Mouse (Mus musculus) heart, adult 2 months (tissue): ENCODE measurements around the gene Zp2. TPM values are rescaled to one million over a fixed set of nuclear protein-coding genes. Genes with fewer than 3 reads are reported as not detected.

Source experiments
- DNase-seq, 2 experiments: peaks; one replicate each; pipeline ENCODE4 v3.0.0; 2021
- H3K27ac ChIP-seq: fragments of 200-600 bp; 2 replicates; pipeline ENCODE4 v1.8.1; 2022
- H3K27me3 ChIP-seq: fragments of 200-500 bp; 2 replicates; pipeline ENCODE4 v1.6.1; 2012; ENCODE audit warnings: mild to moderate bottlenecking, low read length, inconsistent platforms, mixed read lengths; ENCODE audit not compliant: control insufficient read depth, insufficient read depth
- H3K36me3 ChIP-seq: fragments of 200-500 bp; 2 replicates; pipeline ENCODE4 v1.6.1; 2012; ENCODE audit warnings: low read length, inconsistent platforms; ENCODE audit not compliant: control insufficient read depth, insufficient read depth
- H3K4me1 ChIP-seq: fragments of 200-500 bp; 2 replicates; pipeline ENCODE4 v1.6.1; 2011; ENCODE audit warnings: low read length; ENCODE audit not compliant: control insufficient read depth, insufficient read depth
- H3K4me3 ChIP-seq: fragments of 200-600 bp; 2 replicates; pipeline ENCODE4 v1.8.1; 2022
- H3K79me2 ChIP-seq: fragments of 200-500 bp; replicated peaks from 2 replicates; pipeline ENCODE4 v1.6.1; 2012; ENCODE audit warnings: mild to moderate bottlenecking, inconsistent platforms, low read length, moderate library complexity, mixed read lengths; ENCODE audit not compliant: control insufficient read depth, insufficient read depth
- H3K9ac ChIP-seq: fragments of 200-500 bp; 2 replicates; pipeline ENCODE4 v1.6.1; 2012; ENCODE audit warnings: low read depth, mild to moderate bottlenecking, control low read depth, inconsistent platforms, low read length, mixed read lengths
- CTCF ChIP-seq: fragments of 200-600 bp; IDR thresholded peaks from 2 replicates; pipeline ENCODE4 v1.8.1; 2022; ENCODE audit warnings: antibody characterized with exemption, mild to moderate bottlenecking, moderate library complexity
- EP300 ChIP-seq: fragments of 200-500 bp; IDR thresholded peaks from 2 replicates; pipeline ENCODE4 v1.6.1; 2011; ENCODE audit warnings: low read depth, low read length, control low read depth; ENCODE audit not compliant: insufficient read depth
- POLR2A ChIP-seq: fragments of 200-500 bp; IDR thresholded peaks from 2 replicates; pipeline ENCODE4 v1.6.1; 2011; ENCODE audit warnings: mild to moderate bottlenecking, low read depth, low read length, control low read depth; ENCODE audit not compliant: insufficient read depth
- WGBS: fragments of 180-500 bp; shearing (Covaris S2); methylation state at CpG from one replicate; pipeline ENCODE4 v1.1.7; 2018; 5-methylcytosine and 5-hydroxymethylcytosine counted together
- intact Hi-C: fragments of 180-260 bp; cut with DNase I; formaldehyde crosslinking; loops from one replicate; pipeline ENCODE4 v1.15.1; 2025
- long read RNA-seq: library from polyadenylated mRNA; stranded (forward); transcript quantifications from one replicate; pipeline ENCODE4 v2.0.0, GENCODE M21; 2021
- polyA plus RNA-seq: library from polyadenylated mRNA; depleted of rRNA; stranded (reverse); fragments of >200 nt; gene quantifications from 2 replicates; pipeline ENCODE4 v1.2.3, GENCODE M21; 2012; rRNA removed
- total RNA-seq, 2 experiments: library from RNA; stranded (reverse); gene quantifications; 2 replicates each; pipeline ENCODE4 v1.2.3; 2021

The Zp2 gene
- total RNA-seq, result under 1 TPM; 0.29 to 0.41 TPM
- polyA plus RNA-seq, result 0.41 and 0.76 TPM in 2 replicates
- long read RNA-seq, result 0 reads

DNA sequence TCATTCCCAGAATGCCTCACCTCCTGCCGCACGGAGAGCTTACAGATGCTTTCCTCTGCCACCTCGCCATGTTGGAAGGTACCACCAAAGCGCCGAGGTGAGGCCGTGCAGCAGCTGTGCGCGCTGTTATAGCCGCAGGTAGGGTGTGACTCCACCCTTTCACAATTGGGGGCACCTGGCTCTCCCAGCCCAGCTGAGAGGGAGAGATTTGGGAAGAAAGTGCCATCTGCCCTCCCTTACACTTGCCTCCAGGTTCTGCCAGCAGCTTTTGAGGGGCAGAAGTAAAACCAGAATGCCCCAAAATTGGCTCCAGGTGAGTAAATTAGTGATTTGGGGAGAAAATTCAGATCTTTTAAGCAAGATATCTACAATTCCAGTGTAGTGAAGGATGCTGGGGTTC lies at the start of gene Zp2:
TSS of gene Zp2 (minus strand) at position 101 of the 400 bp plus-strand sequence.
- TF ChIP-seq POLR2A (no peak), EP300 (no peak), CTCF (no peak)
- no peak within 1 kb of the TSS for H3K9ac ChIP-seq
- H3K27me3 ChIP-seq, result no peaks in the 10 kb centered on the region
- H3K4me3 ChIP-seq, result no peak within 1 kb of the TSS
- intact Hi-C loops, result no loop called here
- H3K36me3 ChIP-seq, result no peaks in the 10 kb centered on the region; the same call in 1 of the 2 replicates
- H3K79me2 ChIP-seq, result no peaks in the 10 kb centered on the region
- no peaks in the 10 kb centered on the region; the same call in 1 of the 2 replicates for H3K4me1 ChIP-seq
- H3K27ac ChIP-seq, result no peak within 1 kb of the TSS
- WGBS, result 65% methylated on average over 9 of the region's 9 CpGs
- no peak for DNase-seq

DNA sequence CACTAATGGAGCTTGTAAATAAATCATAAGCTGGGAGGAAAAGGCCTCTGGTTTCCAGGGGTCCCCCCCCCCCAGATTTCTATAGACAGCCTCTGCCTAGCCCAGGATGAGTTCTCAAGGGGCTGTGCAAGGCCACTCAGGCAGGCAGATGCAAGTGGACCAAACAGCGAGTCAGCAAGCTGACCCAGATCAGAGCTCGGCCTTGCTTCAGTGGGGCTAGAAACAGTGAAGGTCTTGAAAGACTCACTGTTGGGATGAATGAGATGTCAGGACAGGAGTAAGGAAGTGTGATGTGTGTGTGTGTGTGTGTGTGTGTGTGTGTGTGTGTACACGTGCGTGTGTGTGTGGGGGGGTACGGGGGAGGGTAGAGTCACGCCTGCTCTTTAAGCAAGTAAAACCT lies 47.7 kb upstream of the Zp2 start:
- WGBS, result 86% methylated on average over 6 of the region's 6 CpGs

DNA sequence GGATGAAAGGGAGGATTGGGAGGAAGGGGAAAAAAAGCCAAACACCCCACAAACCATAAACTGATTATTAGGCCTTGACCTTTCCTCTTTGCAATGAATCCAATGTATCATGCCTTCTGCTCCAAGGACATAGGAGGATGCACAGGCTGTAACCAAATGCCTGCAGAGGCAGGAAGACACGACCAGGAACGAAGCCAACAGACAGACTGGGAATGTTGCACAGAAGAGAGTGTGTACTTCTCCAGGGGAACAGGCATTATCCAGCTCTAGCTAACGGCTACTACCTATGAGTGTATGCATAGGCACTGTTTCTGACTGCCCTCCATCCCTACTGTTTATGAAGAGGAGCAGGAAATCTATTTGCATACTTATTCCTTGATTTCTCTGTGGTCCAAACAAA lies 47.1 kb upstream of the Zp2 start:
- no peak for TF ChIP-seq CTCF
- TF ChIP-seq POLR2A, result no peak
- no peak for TF ChIP-seq EP300
- Histone ChIP-seq H3K4me1 (peaks cover 2% of the 10 kb centered on the region), H3K36me3 (no peaks in the 10 kb centered on the region), H3K4me3 (no peak overlapping the region), H3K79me2 (no peaks in the 10 kb centered on the region), H3K27ac (no peak overlapping the region), H3K27me3 (no peaks in the 10 kb centered on the region), H3K9ac (no peak overlapping the region)
- 32% methylated on average over 3 of the region's 3 CpGs for WGBS
- intact Hi-C loops, result no loop called here
- no peak for DNase-seq

More for the DNA sequence above, 47.7 kb upstream of the Zp2 start:
- Histone ChIP-seq H3K4me3 (no peak overlapping the region), H3K27me3 (no peaks in the 10 kb centered on the region), H3K4me1 (peaks cover 2% of the 10 kb centered on the region), H3K9ac (no peak overlapping the region), H3K36me3 (no peaks in the 10 kb centered on the region), H3K79me2 (no peaks in the 10 kb centered on the region), H3K27ac (no peak overlapping the region)
- no peak for DNase-seq
- TF ChIP-seq EP300 (no peak), CTCF (no peak), POLR2A (no peak)
- intact Hi-C loops, result no loop called here

DNA sequence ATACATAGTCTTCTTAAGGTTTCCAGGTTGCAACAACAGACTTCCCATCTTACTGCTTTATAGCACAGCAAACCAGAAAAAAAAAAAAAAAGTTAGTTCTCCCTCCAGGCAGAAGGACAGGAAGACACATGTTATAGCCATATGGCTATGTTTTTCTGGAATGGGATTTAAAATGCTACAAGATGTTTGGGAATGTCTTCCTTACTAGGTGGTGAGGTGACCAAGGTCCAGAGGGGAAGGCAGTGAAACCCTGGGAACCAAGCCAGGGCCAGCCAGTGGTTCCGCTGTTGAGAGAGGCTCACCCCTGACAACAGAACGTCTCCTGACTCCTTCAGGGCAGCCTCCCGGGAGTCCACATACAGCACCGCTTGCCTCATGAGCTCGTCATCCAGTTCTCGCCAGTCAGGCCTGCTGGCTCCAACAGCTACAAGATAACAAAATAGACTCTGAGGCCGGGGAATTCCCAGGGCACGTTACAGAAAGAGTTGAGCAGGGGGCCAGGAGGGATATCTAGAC lies 45.1 kb upstream of the Zp2 start:
- Histone ChIP-seq H3K36me3 (no peaks in the 10 kb centered on the region), H3K4me3 (no peak overlapping the region), H3K4me1 (peaks cover 2% of the 10 kb centered on the region), H3K27ac (no peak overlapping the region), H3K9ac (no peak overlapping the region), H3K79me2 (no peaks in the 10 kb centered on the region), H3K27me3 (no peaks in the 10 kb centered on the region)
- TF ChIP-seq POLR2A, result no peak
- 9% methylated on average over 8 of the region's 8 CpGs for WGBS
- intact Hi-C loops, result no loop called here
- DNase-seq, result no peak

DNA sequence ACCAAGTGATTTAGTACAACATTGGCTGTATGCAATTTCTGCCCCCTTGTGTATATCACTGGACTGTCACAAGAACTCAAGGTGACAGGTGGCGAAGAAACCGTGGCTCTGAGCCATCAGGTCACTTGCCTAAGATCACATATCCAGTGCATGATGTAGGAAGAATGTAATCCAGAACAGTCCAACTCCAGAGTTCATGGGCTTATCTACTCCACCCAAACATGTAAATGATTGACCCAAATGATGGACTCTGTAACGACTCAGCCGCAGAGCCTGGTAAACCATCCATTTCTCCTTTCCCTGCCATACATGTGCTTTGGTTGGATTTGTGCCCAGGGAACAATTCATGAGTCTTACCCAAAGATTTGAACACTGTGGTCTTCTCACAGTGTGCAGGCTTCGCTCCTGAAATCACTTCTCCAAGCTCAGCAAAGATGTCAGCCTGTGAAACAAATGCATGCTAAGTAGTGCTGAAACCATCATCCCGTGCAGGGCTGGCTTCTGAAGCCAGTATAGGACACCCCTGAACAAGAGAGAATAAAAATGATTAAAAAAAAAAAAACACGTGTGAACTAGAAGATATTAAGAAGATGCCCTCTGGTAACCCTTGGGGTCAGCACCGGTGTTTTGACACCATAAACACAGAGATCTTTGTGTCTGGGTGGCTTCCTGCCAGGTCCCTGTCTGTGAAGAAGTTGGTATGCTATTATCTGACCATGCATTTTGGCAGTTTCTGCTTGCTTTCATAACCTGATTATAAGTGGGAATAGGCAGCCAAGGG lies 44.5 kb upstream of the Zp2 start:
- 50% methylated on average over 8 of the region's 8 CpGs for WGBS
- Histone ChIP-seq H3K4me1 (peaks cover 2% of the 10 kb centered on the region), H3K9ac (no peak overlapping the region), H3K4me3 (no peak overlapping the region), H3K36me3 (no peaks in the 10 kb centered on the region), H3K27me3 (no peaks in the 10 kb centered on the region), H3K79me2 (no peaks in the 10 kb centered on the region), H3K27ac (no peak overlapping the region)
- intact Hi-C loops, result no loop called here
- no peak for TF ChIP-seq CTCF
- no peak for TF ChIP-seq EP300
- DNase-seq, result no peak

DNA sequence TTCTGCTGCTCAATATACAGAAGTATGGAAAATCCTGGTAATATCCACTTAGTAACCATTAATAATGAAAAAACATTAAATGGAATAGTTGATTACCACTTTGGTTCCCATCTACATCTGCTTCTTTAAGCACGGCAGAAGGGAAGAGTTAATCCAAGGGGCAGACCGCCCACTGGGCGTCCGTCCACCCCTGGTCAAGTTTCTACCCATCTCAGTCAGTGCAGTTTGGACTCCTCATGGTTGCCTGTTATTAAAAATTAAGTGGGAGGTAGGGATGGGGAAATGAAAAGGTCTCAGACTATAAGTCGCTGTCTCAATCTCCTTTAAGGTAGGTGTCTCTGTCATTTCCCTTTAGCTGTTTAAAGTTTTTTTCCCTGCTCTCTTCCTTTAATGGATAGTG lies 43.9 kb upstream of the Zp2 start:
- Histone ChIP-seq H3K27me3 (no peaks in the 10 kb centered on the region), H3K36me3 (no peaks in the 10 kb centered on the region), H3K27ac (no peak overlapping the region), H3K79me2 (no peaks in the 10 kb centered on the region), H3K4me3 (no peak overlapping the region), H3K9ac (no peak overlapping the region), H3K4me1 (peaks cover 2% of the 10 kb centered on the region)
- WGBS, result 92% methylated on average over 5 of the region's 5 CpGs
- TF ChIP-seq CTCF (no peak), EP300 (no peak), POLR2A (no peak)
- intact Hi-C loops, result no loop called here
- DNase-seq, result no peak
